Mouse (Mus musculus) intestine, embryonic 14.5 days (tissue): Measurements from ENCODE around the gene Sgsm1. TPM values are rescaled to one million over a fixed set of nuclear protein-coding genes. Genes with fewer than 3 reads are reported as not detected.
A peak's percentile ranks its signal among the peaks of the same experiment; 100 is the strongest.

Source experiments
- ATAC-seq: fragments of 200-750 bp; cut with Nextera tagmentation; replicated peaks from 2 replicates; pipeline ENCODE4 v1.8.0; 2017; ENCODE audit warnings: low read depth, moderate number of reproducible peaks, moderate TSS enrichment, moderate library complexity; ENCODE audit not compliant: low FRiP score, low TSS enrichment
- DNase-seq: peaks from one replicate; pipeline ENCODE4 v3.0.0-alpha.2; 2018; ENCODE audit warnings: low spot score
- H3K27ac ChIP-seq: fragments of 300-500 bp; sonication (generic); 2 replicates; pipeline ENCODE4 v1.5.1; 2014; ENCODE audit warnings: low read depth, mild to moderate bottlenecking, control low read depth
- H3K27me3 ChIP-seq: fragments of 300-500 bp; sonication (generic); replicated peaks from 2 replicates; pipeline ENCODE4 v1.6.1; 2014; ENCODE audit warnings: low read length, control low read depth; ENCODE audit not compliant: control insufficient read depth, insufficient read depth
- H3K36me3 ChIP-seq: fragments of 300-500 bp; sonication (generic); 2 replicates; pipeline ENCODE4 v1.6.1; 2014; ENCODE audit warnings: low read length, control low read depth; ENCODE audit not compliant: control insufficient read depth, insufficient read depth
- H3K4me1 ChIP-seq: fragments of 300-500 bp; sonication (generic); replicated peaks from 2 replicates; pipeline ENCODE4 v1.6.1; 2014; ENCODE audit warnings: low read length, control low read depth, mixed read lengths; ENCODE audit not compliant: control insufficient read depth, insufficient read depth
- H3K4me2 ChIP-seq: fragments of 300-500 bp; sonication (generic); 2 replicates; pipeline ENCODE4 v1.6.1; 2014; ENCODE audit warnings: low read length
- H3K4me3 ChIP-seq: fragments of 300-500 bp; sonication (generic); 2 replicates; pipeline ENCODE4 v1.5.1; 2014; ENCODE audit warnings: low read depth, low read length, control low read depth, mixed read lengths
- H3K9ac ChIP-seq: fragments of 300-500 bp; sonication (generic); 2 replicates; pipeline ENCODE4 v1.6.1; 2014; ENCODE audit warnings: mild to moderate bottlenecking, low read length
- H3K9me3 ChIP-seq: fragments of 300-500 bp; sonication (generic); 2 replicates; pipeline ENCODE4 v1.6.1; 2016; ENCODE audit warnings: low read length, control low read depth; ENCODE audit not compliant: control insufficient read depth
- WGBS: fragments of 180-500 bp; shearing (Covaris S2); extraction: QIAGEN DNeasy Blood & Tissue Kit; methylation state at CpG from one replicate; pipeline ENCODE4 v1.1.7; 2014; 5-methylcytosine and 5-hydroxymethylcytosine counted together
- polyA plus RNA-seq: library from polyadenylated mRNA; unstranded; fragments of >200 nt; fragmentation: Nextera tagmentation; extraction: Ambion mirVana; gene quantifications from 2 replicates; pipeline ENCODE4 v1.2.1, GENCODE M21; 2014

Sgsm1 gene
- polyA plus RNA-seq, 1 experiment from 2014 or later, result 8.8 TPM

DNA sequence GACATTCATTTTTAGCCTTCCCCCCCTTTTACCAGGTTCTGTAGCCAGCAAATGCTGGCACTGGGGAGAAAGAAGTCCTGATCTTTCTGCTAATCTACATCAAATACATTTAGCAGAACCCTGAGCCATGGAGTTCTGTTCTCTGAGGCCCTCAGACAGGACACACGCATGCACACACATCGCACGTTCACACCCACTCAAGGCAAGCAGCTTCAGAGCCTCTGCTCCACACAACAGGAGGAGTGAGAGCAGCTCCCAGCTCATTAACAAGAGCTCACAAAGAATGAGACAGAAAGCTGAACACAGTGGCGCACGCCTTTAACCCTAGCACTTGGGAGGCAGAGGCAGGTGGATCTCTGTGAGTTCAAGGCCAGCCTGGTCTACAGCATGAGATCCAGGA, 6.1 kb downstream of the Sgsm1 start:
- Histone ChIP-seq H3K4me1 (peaks cover 8% of the 10 kb centered on the region; the same call in 1 of the 2 replicates), H3K36me3 (no peaks in the 10 kb centered on the region), H3K9ac (no peak overlapping the region), H3K27me3 (no peaks in the 10 kb centered on the region), H3K9me3 (no peaks in the 10 kb centered on the region), H3K4me2 (no peak overlapping the region), H3K4me3 (no peak overlapping the region), H3K27ac (no peak overlapping the region)
- DNase-seq (no peak), ATAC-seq (no peak)
- WGBS, result 89% methylated on average over 5 of the region's 5 CpGs

DNA sequence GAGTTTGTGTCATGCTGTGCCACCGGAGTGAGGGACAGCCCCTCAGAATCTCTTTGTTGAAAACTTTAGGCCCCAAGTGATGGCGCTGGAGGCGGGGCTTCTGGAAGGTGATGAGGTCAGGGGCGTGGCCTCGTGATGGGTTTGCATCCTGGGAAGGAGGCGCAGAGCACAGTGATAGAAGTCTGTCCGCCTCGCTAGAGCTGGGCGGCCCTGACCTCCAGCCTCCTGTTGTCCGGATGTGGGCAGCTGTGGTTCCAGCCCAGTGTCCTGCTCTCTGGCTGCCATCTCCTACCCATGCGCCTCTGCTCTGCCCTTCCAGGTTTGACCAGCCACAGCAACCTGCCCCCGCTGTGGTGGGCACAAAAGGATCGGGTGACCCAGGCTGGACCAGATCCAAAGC, 8.7 kb downstream of the Sgsm1 start:
- no peak overlapping the region for H3K27ac ChIP-seq
- 26% methylated on average over 13 of the region's 13 CpGs for WGBS
- H3K36me3 ChIP-seq, result no peaks in the 10 kb centered on the region
- DNase-seq (no peak), ATAC-seq (no peak)
- H3K27me3 ChIP-seq, result 0 out of 2 replicates have a peak, but pooled peaks cover 4% of the 10 kb centered on the region
- H3K9me3 ChIP-seq, result no peaks in the 10 kb centered on the region
- no peak overlapping the region for H3K4me3 ChIP-seq
- no peak overlapping the region for H3K4me2 ChIP-seq
- peaks cover 3% of the 10 kb centered on the region; the same call in 1 of the 2 replicates for H3K4me1 ChIP-seq
- no peak overlapping the region for H3K9ac ChIP-seq

- peak; percentile 73 for ATAC-seq
- H3K4me1 ChIP-seq, result no peaks in the 10 kb centered on the region; the same call in 1 of the 2 replicates
- WGBS, result 56% methylated on average over 22 of the region's 22 CpGs
- H3K4me3 ChIP-seq, result no peak overlapping the region
- H3K4me2 ChIP-seq, result 0 out of 2 replicates have a peak overlapping the region, but pooled peaks have one; percentile 25
- no peaks in the 10 kb centered on the region for H3K9me3 ChIP-seq
- H3K27me3 ChIP-seq, result 0 out of 2 replicates have a peak, but pooled peaks cover 4% of the 10 kb centered on the region
- no peak for DNase-seq
- H3K27ac ChIP-seq, result peak overlapping the region; percentile 22; the same call in 1 of the 2 replicates
- H3K9ac ChIP-seq, result no peak overlapping the region
- no peaks in the 10 kb centered on the region for H3K36me3 ChIP-seq
Measured at GRCm38 (mm10) chr5:113300148-113300889, 10.3 kb downstream of the Sgsm1 start.

DNA sequence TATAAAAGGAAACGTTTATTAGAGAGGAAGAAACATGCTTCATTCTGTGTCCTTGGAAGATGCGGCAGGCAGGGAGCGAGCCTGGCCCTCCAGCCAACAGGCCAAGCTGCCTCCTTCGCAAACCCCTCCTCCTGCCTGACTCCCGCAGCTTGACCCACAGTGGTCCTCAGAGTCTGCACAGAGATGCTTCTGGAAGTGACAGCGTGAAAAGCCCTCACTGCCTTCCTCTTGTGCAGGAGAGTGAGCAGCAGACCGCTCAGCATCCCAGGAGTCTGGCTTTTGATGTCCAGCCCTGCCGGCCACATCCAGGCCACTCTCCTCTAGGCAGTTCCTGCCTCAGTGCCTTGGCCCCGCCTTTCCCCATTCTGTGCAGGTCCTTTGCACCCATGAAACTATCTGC, 11.2 kb downstream of the Sgsm1 start:
- Histone ChIP-seq H3K4me2 (peak overlapping the region; percentile 25; the same call in 1 of the 2 replicates), H3K9ac (no peak overlapping the region), H3K27me3 (0 out of 2 replicates have a peak, but pooled peaks cover 4% of the 10 kb centered on the region), H3K27ac (0 out of 2 replicates have a peak overlapping the region, but pooled peaks have one; percentile 22), H3K36me3 (no peaks in the 10 kb centered on the region), H3K4me1 (no peaks in the 10 kb centered on the region; the same call in 1 of the 2 replicates), H3K9me3 (no peaks in the 10 kb centered on the region), H3K4me3 (no peak overlapping the region)
- 43% methylated on average over 9 of the region's 9 CpGs for WGBS
- DNase-seq, result no peak
- no peak; the same call in 1 of the 2 replicates for ATAC-seq

- ATAC-seq, result no peak
- H3K4me2 ChIP-seq, result no peak overlapping the region
- WGBS, result 57% methylated on average over 6 of the region's 6 CpGs
- H3K27ac ChIP-seq, result no peak overlapping the region
- H3K9ac ChIP-seq, result no peak overlapping the region
- H3K4me3 ChIP-seq, result no peak overlapping the region
- no peaks in the 10 kb centered on the region; the same call in 1 of the 2 replicates for H3K4me1 ChIP-seq
- 0 out of 2 replicates have a peak, but pooled peaks cover 4% of the 10 kb centered on the region for H3K27me3 ChIP-seq
- DNase-seq, result no peak
- no peaks in the 10 kb centered on the region for H3K36me3 ChIP-seq
- no peaks in the 10 kb centered on the region for H3K9me3 ChIP-seq
Measured at GRCm38 (mm10) chr5:113298826-113299225, 11.8 kb downstream of the Sgsm1 start.

- no peaks in the 10 kb centered on the region for H3K36me3 ChIP-seq
- H3K4me1 ChIP-seq, result no peaks in the 10 kb centered on the region; the same call in 1 of the 2 replicates
- 17% methylated on average over 12 of the region's 12 CpGs for WGBS
- ATAC-seq (no peak), DNase-seq (no peak)
- H3K27me3 ChIP-seq, result 0 out of 2 replicates have a peak, but pooled peaks cover 4% of the 10 kb centered on the region
- H3K4me2 ChIP-seq, result peak overlapping the region; percentile 28; the same call in 1 of the 2 replicates
- H3K9me3 ChIP-seq, result no peaks in the 10 kb centered on the region
- no peak overlapping the region for H3K27ac ChIP-seq
- no peak overlapping the region for H3K9ac ChIP-seq
- no peak overlapping the region for H3K4me3 ChIP-seq
Measured at GRCm38 (mm10) chr5:113298040-113298439, 12.5 kb downstream of the Sgsm1 start.

DNA sequence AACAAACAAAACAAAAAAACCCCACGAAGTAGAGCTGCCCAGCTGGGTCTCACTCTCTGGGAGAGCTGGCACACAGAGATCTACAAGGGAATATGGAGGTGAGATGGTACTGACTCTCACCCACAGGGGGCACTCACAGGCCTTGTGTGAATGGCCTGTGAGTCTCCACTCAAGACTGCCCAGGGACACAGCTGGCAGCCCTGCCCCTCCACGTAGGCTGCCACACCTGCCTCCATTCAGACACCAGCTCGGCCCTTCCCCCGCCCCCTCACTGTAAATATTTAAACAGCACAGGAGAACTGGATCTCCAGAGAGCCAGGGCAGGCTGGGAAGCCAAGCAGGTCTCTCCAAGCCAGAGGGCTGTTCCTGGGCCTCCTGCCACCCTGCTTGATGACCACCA, 14.8 kb downstream of the Sgsm1 start:
- H3K4me2 ChIP-seq, result no peak overlapping the region
- no peaks in the 10 kb centered on the region; the same call in 1 of the 2 replicates for H3K4me1 ChIP-seq
- H3K4me3 ChIP-seq, result no peak overlapping the region
- DNase-seq (peak; percentile 73), ATAC-seq (peak; percentile 69)
- no peak overlapping the region for H3K9ac ChIP-seq
- no peaks in the 10 kb centered on the region for H3K36me3 ChIP-seq
- WGBS, result 20% methylated on average over 4 of the region's 4 CpGs
- no peak overlapping the region for H3K27ac ChIP-seq
- H3K27me3 ChIP-seq, result 0 out of 2 replicates have a peak, but pooled peaks cover 4% of the 10 kb centered on the region
- H3K9me3 ChIP-seq, result no peaks in the 10 kb centered on the region

GRCm38 (mm10) chr5:113294575-113294974, 16.0 kb downstream of the Sgsm1 start:
- Histone ChIP-seq H3K27me3 (0 out of 2 replicates have a peak, but pooled peaks cover 10% of the 10 kb centered on the region), H3K9ac (no peak overlapping the region), H3K4me1 (no peaks in the 10 kb centered on the region; the same call in 1 of the 2 replicates), H3K9me3 (no peaks in the 10 kb centered on the region), H3K36me3 (no peaks in the 10 kb centered on the region), H3K27ac (no peak overlapping the region), H3K4me3 (no peak overlapping the region), H3K4me2 (no peak overlapping the region)
- DNase-seq (no peak), ATAC-seq (no peak)
- WGBS, result 88% methylated on average over 5 of the region's 5 CpGs
